In genomic region chr8:110022768-110023344, GRCm38 (mm10) we compare ENCODE assay signal across 22 mouse cellular contexts. TPM values are rescaled to one million over a fixed set of nuclear protein-coding genes. Genes with fewer than 3 reads are reported as not detected.
"Had no signal": no experiment of that assay in that cellular context is flagged by ENCODE, and none has a peak within 500 bp of the region (broad histone marks: within the 10 kb centered on the region; RNA-seq: fewer than 3 reads in every experiment).

No protein-coding gene starts in this region.

- H3K4me2 ChIP-seq: lung, embryonic 14.5 days; midbrain, embryonic 12.5 days; neural tube, embryonic 13.5 days; neural tube, embryonic 15.5 days; stomach, embryonic 15.5 days had no signal

- H3K36me3 ChIP-seq: midbrain, embryonic 10.5 days; midbrain, embryonic 12.5 days; neural tube, embryonic 13.5 days; neural tube, embryonic 15.5 days; stomach, embryonic 15.5 days had no signal

- H3K27me3 ChIP-seq: midbrain, embryonic 12.5 days; neural tube, embryonic 13.5 days; neural tube, embryonic 15.5 days; stomach, embryonic 15.5 days had no signal

- H3K4me3 ChIP-seq: midbrain, embryonic 10.5 days; midbrain, embryonic 12.5 days; myocyte; neural tube, embryonic 13.5 days; neural tube, embryonic 15.5 days; stomach, embryonic 15.5 days had no signal

- H3K27ac ChIP-seq: midbrain, embryonic 10.5 days; midbrain, embryonic 12.5 days; neural tube, embryonic 13.5 days; neural tube, embryonic 15.5 days; stomach, embryonic 15.5 days; stomach, postnatal 0 days had no signal

- DNase-seq: liver, postnatal 0 days; midbrain, embryonic 14.5 days; retina, postnatal 1 day; right cerebral cortex, adult 18-20 months; right cerebral cortex, postnatal 25 days; right cerebral cortex, postnatal 4 days; thymus, adult 2 months; thymus, postnatal 25 days; thymus, postnatal 4 days had no signal

- ATAC-seq: liver, postnatal 0 days; midbrain, embryonic 16.5 days had no signal

- H3K9ac ChIP-seq: liver, postnatal 0 days; lung, embryonic 14.5 days; midbrain, embryonic 12.5 days; neural tube, embryonic 13.5 days; neural tube, embryonic 15.5 days; stomach, embryonic 15.5 days had no signal

- H3K9me3 ChIP-seq: midbrain, embryonic 10.5 days; midbrain, embryonic 12.5 days; neural tube, embryonic 13.5 days; neural tube, embryonic 15.5 days; stomach, embryonic 15.5 days had no signal

- H3K4me1 ChIP-seq: midbrain, embryonic 10.5 days; midbrain, embryonic 12.5 days; neural tube, embryonic 13.5 days; neural tube, embryonic 15.5 days; stomach, embryonic 15.5 days had no signal

RNA-seq across cellular contexts. Expression of gene Chst4, which starts 16.7 kb away (rescaled TPM):
- total RNA-seq: megakaryocyte, adult 5-6 weeks; megakaryocyte-erythroid progenitor cell, adult 5-6 weeks had no signal
- polyA plus RNA-seq: lung, embryonic 14.5 days; midbrain, embryonic 12.5 days; midbrain, embryonic 14.5 days; midbrain, embryonic 16.5 days; myocyte; neural tube, embryonic 11.5 days; neural tube, embryonic 13.5 days; neural tube, embryonic 15.5 days had no signal

RNA-seq across cellular contexts. Expression of gene Tat, which starts 32.6 kb away (rescaled TPM):
- total RNA-seq: megakaryocyte, adult 5-6 weeks; megakaryocyte-erythroid progenitor cell, adult 5-6 weeks had no signal
- polyA plus RNA-seq: lung, embryonic 14.5 days; midbrain, embryonic 10.5 days; midbrain, embryonic 12.5 days; midbrain, embryonic 14.5 days; midbrain, embryonic 16.5 days; myocyte; neural tube, embryonic 11.5 days; neural tube, embryonic 13.5 days; neural tube, embryonic 15.5 days; spleen, adult 2 months; stomach, embryonic 15.5 days had no signal

RNA-seq across cellular contexts. Expression of gene Zfp612, which starts 56.7 kb away (rescaled TPM):
- total RNA-seq: megakaryocyte, adult 5-6 weeks; megakaryocyte-erythroid progenitor cell, adult 5-6 weeks had no signal
- polyA plus RNA-seq: myocyte had no signal
